Mouse (Mus musculus) retina, postnatal 1 day (tissue): Measurements from ENCODE around the gene Haghl.

Experiments used
- DNase-seq: peaks from one replicate; pipeline ENCODE4 v3.0.0-alpha.2; 2012

Haghl gene

DNA sequence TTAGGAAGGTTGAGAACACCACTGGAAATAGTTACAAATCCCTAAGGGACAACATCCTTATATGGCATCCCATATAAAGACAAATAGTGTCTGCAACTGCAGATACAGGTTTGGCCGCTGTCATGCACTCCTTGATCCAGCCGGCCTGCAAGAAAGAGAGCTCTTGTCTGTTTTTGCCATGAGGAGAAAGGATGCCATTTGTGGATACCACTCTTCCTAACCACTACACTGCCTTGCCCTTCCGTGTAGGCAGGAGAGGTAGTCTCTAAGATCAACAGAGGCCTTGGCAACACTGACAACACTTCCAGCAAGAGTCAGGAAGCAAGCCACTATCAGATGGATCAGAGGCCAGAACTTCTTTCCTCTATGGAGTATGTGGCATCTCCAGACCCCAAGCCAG is 807 bp upstream of the Haghl start, which contains the start of gene Ccdc78:
TSS of gene Ccdc78 (plus strand) at position 301 of the 400 bp plus-strand sequence.
- no peak for DNase-seq

- no peak for DNase-seq
Observed at GRCm38 (mm10) chr17:25783861-25784574, 1.5 kb downstream of the Haghl start.

DNA sequence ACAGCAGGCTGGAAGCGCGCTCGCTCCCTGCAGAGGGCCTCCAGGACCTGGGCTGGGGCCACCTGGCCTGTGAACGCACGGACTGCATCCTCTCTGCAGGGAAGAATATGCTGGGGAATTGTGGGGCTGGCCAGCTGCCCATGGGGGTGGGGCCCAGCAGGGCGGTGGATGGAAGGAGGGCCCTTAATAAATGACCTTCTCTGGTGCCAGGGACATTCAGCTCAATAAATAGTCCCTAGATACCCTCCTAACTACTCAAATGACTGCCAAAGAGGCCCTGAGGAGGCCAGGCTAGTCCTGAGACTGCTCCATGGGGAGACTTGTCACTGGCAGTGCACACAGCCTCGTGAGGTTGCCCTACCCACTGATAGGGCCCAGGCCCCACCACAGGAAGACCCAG is 2.4 kb downstream of the Haghl start:
- no peak for DNase-seq

DNA sequence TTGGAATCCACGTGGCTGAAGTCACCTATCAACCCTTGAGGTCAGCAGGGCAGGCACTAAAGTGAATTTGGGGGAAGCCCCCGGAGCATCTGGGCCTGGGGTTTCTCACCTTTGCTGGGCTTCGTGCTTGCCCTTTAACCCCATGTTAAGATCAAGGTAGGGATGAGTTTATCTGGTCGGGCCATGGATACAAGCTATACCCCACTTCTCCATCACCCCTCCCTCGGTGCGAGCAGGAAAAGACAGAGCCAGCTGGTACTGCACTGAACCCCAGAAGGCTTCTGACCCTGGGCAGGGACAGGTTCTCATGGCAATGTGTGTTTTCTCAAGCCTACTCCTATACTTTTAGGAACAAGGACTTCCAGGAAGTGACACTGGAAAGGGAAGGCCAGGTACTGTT is 4.1 kb downstream of the Haghl start:
- no peak for DNase-seq

- DNase-seq = no peak
Observed at GRCm38 (mm10) chr17:25777948-25778347, 7.5 kb downstream of the Haghl start.

- no peak for DNase-seq
Observed at GRCm38 (mm10) chr17:25775318-25776062, 10.0 kb downstream of the Haghl start.

DNA sequence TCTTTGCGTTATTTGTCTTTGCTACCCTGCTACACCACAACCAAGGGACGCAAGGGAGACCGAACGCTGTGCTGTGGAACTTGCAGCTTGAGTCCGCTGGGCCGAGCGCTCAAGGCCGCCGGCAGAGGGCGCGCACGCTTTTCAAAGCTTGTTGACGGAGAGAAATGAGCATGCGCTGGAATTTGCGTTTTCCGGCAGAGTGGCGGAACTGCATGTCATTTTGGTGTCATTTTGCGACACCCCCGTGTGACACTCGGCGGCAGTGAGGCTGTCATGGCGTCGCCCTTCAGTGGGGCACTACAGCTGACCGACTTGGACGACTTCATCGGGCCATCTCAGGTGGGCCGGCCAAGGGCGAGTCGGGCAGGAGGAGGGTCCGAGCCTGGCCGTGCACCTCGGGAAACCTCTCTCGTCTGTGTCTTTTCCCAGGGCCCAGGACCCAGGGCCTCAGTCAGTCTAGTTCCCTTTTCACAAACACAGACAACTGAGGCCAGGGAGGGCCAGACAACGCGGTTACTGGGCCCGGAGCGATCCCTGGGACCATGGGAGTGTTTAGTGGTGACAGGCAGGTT is 11.8 kb downstream of the Haghl start, which contains the start of gene Narfl:
TSS of gene Narfl (plus strand) at position 228 of the 572 bp plus-strand sequence.
- peak; percentile 98 for DNase-seq

- DNase-seq = no peak
Observed at GRCm38 (mm10) chr17:25769331-25769730, 16.1 kb downstream of the Haghl start.

DNA sequence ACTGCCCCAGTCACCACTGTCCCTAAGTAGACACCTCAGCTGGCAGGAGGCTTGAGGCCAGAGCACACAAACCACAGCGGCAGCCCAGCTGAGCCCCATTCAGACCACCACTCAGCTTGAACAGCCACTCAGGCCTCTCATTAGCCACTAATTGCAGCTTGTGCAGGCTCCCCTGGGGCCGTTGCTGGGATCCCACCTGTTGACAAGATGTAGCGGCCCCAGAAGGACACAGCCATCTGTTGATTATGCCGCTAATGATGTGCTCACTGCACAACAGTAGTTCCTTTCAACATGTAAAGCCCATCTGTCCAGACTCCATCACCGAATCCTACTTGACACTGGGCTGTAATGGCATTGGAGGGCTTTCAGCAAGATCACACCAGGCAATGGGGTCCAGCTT is 19.6 kb downstream of the Haghl start:
- peak; percentile 97 for DNase-seq

- no peak for DNase-seq
Observed at GRCm38 (mm10) chr17:25762591-25762990, 22.9 kb downstream of the Haghl start.

DNA sequence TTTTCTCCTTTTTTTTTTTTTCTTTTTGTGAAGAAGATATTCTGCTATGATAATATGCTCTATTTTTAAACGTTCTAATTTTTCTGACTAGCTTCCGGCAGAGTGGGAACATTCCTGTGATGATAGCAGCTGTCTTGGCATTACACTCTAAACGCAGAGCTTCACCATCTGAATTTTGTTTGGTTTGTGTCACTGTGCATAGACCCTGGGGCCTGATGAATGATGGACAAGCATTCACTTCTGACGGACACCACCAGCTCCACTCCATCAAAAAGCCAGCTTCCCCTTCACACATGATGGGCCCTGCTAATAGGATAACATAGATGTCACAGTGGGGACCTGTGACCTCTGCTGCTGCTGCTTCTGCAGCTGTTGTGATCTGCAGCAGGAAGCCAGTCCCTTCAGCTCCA is 23.9 kb downstream of the Haghl start:
- peak; percentile 64 for DNase-seq

- no peak for DNase-seq
Observed at GRCm38 (mm10) chr17:25760148-25760547, 25.3 kb downstream of the Haghl start.

- no peak for DNase-seq
Observed at GRCm38 (mm10) chr17:25757691-25758090, 27.8 kb downstream of the Haghl start.

DNA sequence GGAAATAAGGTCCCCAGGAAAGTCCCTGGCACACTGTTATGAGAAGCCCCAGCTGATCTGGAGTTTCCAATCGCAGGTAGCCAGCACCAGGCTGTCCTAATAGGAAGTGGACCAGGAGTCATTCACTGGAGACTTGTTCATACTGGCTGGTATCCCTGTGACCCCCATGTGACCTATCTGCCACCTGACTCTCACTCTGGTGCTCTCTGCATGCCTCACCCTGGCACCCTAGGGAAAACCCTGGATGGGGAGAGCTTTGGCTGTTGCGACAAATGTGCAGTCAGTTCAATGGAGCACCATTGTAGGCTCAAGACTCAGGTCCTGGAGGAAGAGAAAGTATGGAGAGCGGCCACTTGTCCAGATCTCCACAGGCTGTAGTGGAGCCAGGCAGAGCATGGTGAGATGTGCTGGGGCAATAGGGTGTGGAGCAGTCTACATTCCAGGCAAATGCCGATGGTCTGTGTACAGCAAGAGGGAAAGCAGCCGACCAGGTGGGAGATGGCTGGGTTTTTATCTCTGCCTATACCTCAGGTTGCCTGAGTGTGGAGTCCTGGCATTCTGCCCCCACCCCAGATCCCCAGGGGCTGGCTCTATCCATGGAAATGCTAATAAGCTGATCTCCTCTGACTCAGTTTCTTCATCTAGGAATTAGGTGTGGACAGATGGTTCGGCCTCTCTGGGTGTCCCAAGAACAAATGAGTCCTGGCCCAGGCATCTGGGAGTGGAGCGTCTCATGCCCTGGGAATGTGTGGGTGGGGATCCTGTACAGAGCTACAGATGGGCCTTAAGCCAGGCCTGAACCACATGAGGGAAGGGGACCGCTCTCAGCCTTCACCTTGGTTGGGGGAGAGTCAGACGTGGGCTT is 28.9 kb downstream of the Haghl start:
- DNase-seq = no peak

GRCm38 (mm10) chr17:25755627-25756377 is 29.7 kb downstream of the Haghl start:
- DNase-seq = no peak

GRCm38 (mm10) chr17:25755086-25755485 is 30.4 kb downstream of the Haghl start:
- DNase-seq = no peak

DNA sequence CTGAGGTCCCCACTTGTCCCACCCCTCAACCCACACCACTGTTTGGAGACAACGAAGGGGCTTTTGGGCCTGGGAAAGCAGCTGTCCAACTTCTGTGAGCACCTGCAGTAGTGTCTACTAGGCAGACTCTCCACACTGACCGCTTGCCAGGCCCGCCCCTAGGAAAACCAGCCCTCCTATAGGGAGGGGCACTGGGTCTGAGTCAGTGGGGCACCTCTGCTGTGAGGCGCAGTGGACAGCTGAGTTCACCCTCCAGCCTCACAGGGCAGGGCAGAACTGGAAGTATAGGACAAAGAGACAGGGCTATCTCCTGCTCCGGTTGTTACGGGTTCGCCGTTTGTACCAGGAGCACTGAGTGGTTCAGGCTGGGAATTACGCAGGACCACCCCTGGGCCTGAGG is 31.2 kb downstream of the Haghl start, which contains the start of gene Msln:
TSS of gene Msln (minus strand) at position 138 of the 400 bp plus-strand sequence.
- no peak for DNase-seq

DNA sequence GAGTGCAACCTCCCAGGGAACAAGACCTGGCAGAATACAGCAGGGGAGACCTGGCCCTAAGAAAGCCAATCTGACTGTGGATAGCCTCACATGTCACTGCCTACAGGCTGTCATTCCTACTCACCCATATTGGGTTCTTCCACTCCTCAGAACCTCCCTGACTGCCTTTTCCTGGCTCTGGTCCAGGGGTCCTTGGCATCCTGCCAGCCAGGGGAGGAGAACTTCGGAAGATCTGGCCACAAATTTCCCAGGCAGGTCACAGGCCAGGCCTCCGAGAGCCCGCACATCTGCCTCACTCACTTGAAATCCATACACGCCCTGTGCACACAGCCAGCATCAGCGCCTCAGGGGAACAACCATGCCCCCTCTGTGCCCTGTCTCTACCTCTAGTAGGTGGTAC is 34.0 kb downstream of the Haghl start:
- DNase-seq = peak; percentile 72

- DNase-seq = no peak
Observed at GRCm38 (mm10) chr17:25749314-25749713, 36.2 kb downstream of the Haghl start.

GRCm38 (mm10) chr17:25748238-25748637 is 37.2 kb downstream of the Haghl start:
- no peak for DNase-seq

- no peak for DNase-seq
Observed at GRCm38 (mm10) chr17:25744311-25744710, 41.2 kb downstream of the Haghl start.

GRCm38 (mm10) chr17:25743831-25744230 is 41.6 kb downstream of the Haghl start:
- DNase-seq = no peak
